Comparison of ENCODE assay signal across 10 mouse cellular contexts in the genomic region with DNA sequence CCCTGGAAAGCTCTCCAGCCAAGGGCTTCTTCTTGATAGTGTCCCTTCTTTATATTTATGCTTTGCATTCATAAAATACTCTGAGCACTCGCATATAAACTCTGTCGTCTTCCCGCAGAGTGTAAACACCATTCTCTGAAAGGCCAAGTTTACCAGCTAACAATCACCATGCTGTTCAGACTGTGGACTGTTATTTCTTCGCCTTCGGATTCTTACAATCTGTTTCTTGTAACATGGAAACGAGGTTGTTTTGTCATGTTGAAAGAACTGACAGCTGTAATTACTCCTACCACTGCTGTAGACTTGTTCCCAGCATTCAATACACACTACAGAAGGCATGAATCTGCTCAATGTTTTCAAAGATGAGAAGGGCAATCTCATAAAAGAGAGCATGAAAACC. TPM values are rescaled to one million over a fixed set of nuclear protein-coding genes. Genes with fewer than 3 reads are reported as not detected.
DNase-seq lines count a peak whose midpoint lies in the region; ATAC-seq lines count a peak whose summit lies in the region.
"Had no signal": no experiment of that assay in that cellular context is flagged by ENCODE, and none has a peak within 500 bp of the region (broad histone marks: within the 10 kb centered on the region; RNA-seq: fewer than 3 reads in every experiment).

No protein-coding gene starts in this region.

- H3K4me3 ChIP-seq in embryonic facial prominence, embryonic 14.5 days (ENCODE audit: low read depth, low read length) = no peak overlapping the region
- no peak overlapping the region for H3K4me3 ChIP-seq in hindbrain, embryonic 12.5 days
- H3K4me3 ChIP-seq in neural tube, embryonic 13.5 days = no peak overlapping the region

- no peaks in the 10 kb centered on the region for H3K4me1 ChIP-seq in embryonic facial prominence, embryonic 14.5 days (ENCODE audit: control insufficient read depth, insufficient read depth, low read length)
- H3K4me1 ChIP-seq in hindbrain, embryonic 12.5 days = peaks cover 12% of the 10 kb centered on the region
- peaks cover 21% of the 10 kb centered on the region for H3K4me1 ChIP-seq in neural tube, embryonic 13.5 days (replicated peaks)

- intact Hi-C loops in heart, postnatal 25 days (cut with DNase I) = no loop called here

- peak overlapping the region; percentile 61 for H3K27ac ChIP-seq in embryonic facial prominence, embryonic 14.5 days (replicated peaks; ENCODE audit: low read depth, low read length)
- H3K27ac ChIP-seq in hindbrain, embryonic 12.5 days = peak overlapping the region; percentile 69
- H3K27ac ChIP-seq in neural tube, embryonic 13.5 days (replicated peaks) = peak overlapping the region; percentile 57; the same call in 1 of the 2 replicates

- DNase-seq in layer of hippocampus, adult 18-20 months (ENCODE audit: low spot score in 2 of 2) = peak; percentile 19 to 72
- DNase-seq in layer of hippocampus, postnatal 25 days (ENCODE audit: extremely low spot score in 1 of 2, low spot score in 1 of 2) = no peak
- DNase-seq in embryonic facial prominence, embryonic 14.5 days (ENCODE audit: low spot score) = peak; percentile 34
- DNase-seq in testis, postnatal 10 days (ENCODE audit: low spot score) = no peak
- no peak for DNase-seq in heart, postnatal 25 days (ENCODE audit: low spot score)
- DNase-seq: adrenal gland, adult 8-10 months had no signal

- no peak overlapping the region for H3K9ac ChIP-seq in embryonic facial prominence, embryonic 14.5 days (ENCODE audit: low read depth, low read length)
- no peak overlapping the region for H3K9ac ChIP-seq in hindbrain, embryonic 12.5 days
- no peak overlapping the region for H3K9ac ChIP-seq in neural tube, embryonic 13.5 days

- 33% methylated on average over 6 of the region's 6 CpGs for WGBS in embryonic facial prominence, embryonic 14.5 days
- 30% methylated on average over 6 of the region's 6 CpGs for WGBS in hindbrain, embryonic 12.5 days
- WGBS in neural tube, embryonic 13.5 days = 17% methylated on average over 6 of the region's 6 CpGs

- H3K36me3 ChIP-seq in embryonic facial prominence, embryonic 14.5 days (ENCODE audit: control insufficient read depth, insufficient read depth, low read length) = no peaks in the 10 kb centered on the region
- H3K36me3 ChIP-seq in hindbrain, embryonic 12.5 days = no peaks in the 10 kb centered on the region
- H3K36me3 ChIP-seq in neural tube, embryonic 13.5 days = no peaks in the 10 kb centered on the region

- no peaks in the 10 kb centered on the region for H3K27me3 ChIP-seq in embryonic facial prominence, embryonic 14.5 days (replicated peaks; ENCODE audit: control insufficient read depth, insufficient read depth, low read length)
- H3K27me3 ChIP-seq in hindbrain, embryonic 12.5 days = no peaks in the 10 kb centered on the region
- no peaks in the 10 kb centered on the region for H3K27me3 ChIP-seq in neural tube, embryonic 13.5 days

- no peaks in the 10 kb centered on the region for H3K9me3 ChIP-seq in embryonic facial prominence, embryonic 14.5 days (ENCODE audit: control insufficient read depth, low read length)
- no peaks in the 10 kb centered on the region for H3K9me3 ChIP-seq in hindbrain, embryonic 12.5 days (replicated peaks)
- no peaks in the 10 kb centered on the region for H3K9me3 ChIP-seq in neural tube, embryonic 13.5 days

- ATAC-seq in embryonic facial prominence, embryonic 14.5 days (ENCODE audit: low read depth) = no peak
- peak; percentile 71 for ATAC-seq in hindbrain, embryonic 12.5 days (ENCODE audit: low FRiP score)
- ATAC-seq in neural tube, embryonic 13.5 days (ENCODE audit: low read depth) = peak; percentile 61; the same call in 1 of the 2 replicates
- ATAC-seq in monocyte, adult 5-6 weeks (replicated peaks; ENCODE audit: insufficient number of reproducible peaks, low FRiP score, low TSS enrichment, poor library complexity, severe bottlenecking) = no peak

- H3K4me2 ChIP-seq in embryonic facial prominence, embryonic 14.5 days (ENCODE audit: low read depth, low read length) = peak overlapping the region; percentile 20; the same call in 1 of the 2 replicates
- H3K4me2 ChIP-seq in hindbrain, embryonic 12.5 days (replicated peaks) = 0 out of 2 replicates have a peak overlapping the region, but pooled peaks have one; percentile 2
- H3K4me2 ChIP-seq in neural tube, embryonic 13.5 days = peak overlapping the region; percentile 19; the same call in 1 of the 2 replicates

RNA-seq across cellular contexts. Expression of gene Epha3, which starts 46.4 kb away (rescaled TPM):
- 10 to 100 TPM; 11.3 to 13.6 TPM for total RNA-seq in layer of hippocampus, adult 18-20 months (2021)
- total RNA-seq in layer of hippocampus, postnatal 25 days (2021) = 10 to 100 TPM; 16.5 to 20.3 TPM
- 47.7 and 56.9 TPM in 2 replicates for polyA plus RNA-seq in embryonic facial prominence, embryonic 14.5 days (2014; fragmentation: Nextera tagmentation; extraction: Ambion mirVana)
- 63.1 and 69.5 TPM in 2 replicates for polyA plus RNA-seq in hindbrain, embryonic 12.5 days (2016; fragmentation: Nextera tagmentation; extraction: Ambion mirVana)
- polyA plus RNA-seq in neural tube, embryonic 13.5 days (2015; fragmentation: Nextera tagmentation; extraction: Ambion mirVana) = 17.5 and 25.0 TPM in 2 replicates
- not detected in 3 replicates for total RNA-seq in monocyte, adult 5-6 weeks (2017)
- total RNA-seq in heart, postnatal 25 days (2021) = under 1 TPM; 0.50 to 0.78 TPM
- total RNA-seq: common myeloid progenitor, adult 5-6 weeks had no signal

Comparison
In these comparisons a context has a peak if more than half of its experiments do, and no peak if none do; other contexts are left out.
1. DNase-seq: peak in layer of hippocampus, adult 18-20 months (2 of 2) and embryonic facial prominence, embryonic 14.5 days (single experiment); none in layer of hippocampus, postnatal 25 days (0 of 2), testis, postnatal 10 days (single experiment) and heart, postnatal 25 days (single experiment).
2. ATAC-seq: peak in hindbrain, embryonic 12.5 days (single experiment) and neural tube, embryonic 13.5 days (single experiment); none in embryonic facial prominence, embryonic 14.5 days (single experiment) and monocyte, adult 5-6 weeks (single experiment).
3. RNA of gene Epha3, which starts 46.4 kb away (total RNA-seq): 16.5 to 20.3 TPM in layer of hippocampus, postnatal 25 days and 11.3 to 13.6 TPM in layer of hippocampus, adult 18-20 months; 0.50 to 0.78 TPM in heart, postnatal 25 days and not detected in monocyte, adult 5-6 weeks; every median in the first group is over 4 times any median in the second.
4. Peak in every context shown above with its lines, with median percentiles within 50 percentile points of each other: H3K27ac ChIP-seq and H3K4me2 ChIP-seq.